Mouse (Mus musculus) midbrain, postnatal 0 days (tissue): Measurements from ENCODE around the gene Gpr62. TPM values are rescaled to one million over a fixed set of nuclear protein-coding genes. Genes with fewer than 3 reads are reported as not detected.

Experiments used
- ATAC-seq: fragments of 200-750 bp; cut with Nextera tagmentation; 2 replicates; pipeline ENCODE4 v1.8.0; 2017; ENCODE audit warnings: moderate number of reproducible peaks, mild to moderate bottlenecking, moderate TSS enrichment, moderate library complexity; ENCODE audit not compliant: low FRiP score
- DNase-seq: peaks from one replicate; pipeline ENCODE4 v3.0.0-alpha.2; 2015; ENCODE audit warnings: low spot score
- H3K27ac ChIP-seq: fragments of 300-500 bp; sonication (generic); 2 replicates; pipeline ENCODE4 v1.5.1; 2014; ENCODE audit warnings: low read depth, mild to moderate bottlenecking, low read length, mixed read lengths
- H3K27me3 ChIP-seq: fragments of 300-500 bp; sonication (generic); 2 replicates; pipeline ENCODE4 v1.6.1; 2014; ENCODE audit warnings: low read length, control low read depth, mixed read lengths; ENCODE audit not compliant: insufficient read depth
- H3K36me3 ChIP-seq: fragments of 300-500 bp; sonication (generic); 2 replicates; pipeline ENCODE4 v1.6.1; 2014; ENCODE audit warnings: low read length, control low read depth, mixed read lengths; ENCODE audit not compliant: insufficient read depth
- H3K4me1 ChIP-seq: fragments of 300-500 bp; sonication (generic); 2 replicates; pipeline ENCODE4 v1.6.1; 2014; ENCODE audit warnings: mild to moderate bottlenecking, control low read depth, antibody characterized with exemption, low read length, mixed read lengths; ENCODE audit not compliant: insufficient read depth
- H3K4me2 ChIP-seq: fragments of 300-500 bp; sonication (generic); 2 replicates; pipeline ENCODE4 v1.6.1; 2014; ENCODE audit warnings: low read depth, mild to moderate bottlenecking, low read length, mixed read lengths; ENCODE audit not compliant: poor library complexity, severe bottlenecking
- H3K4me3 ChIP-seq: fragments of 300-500 bp; sonication (generic); 2 replicates; pipeline ENCODE4 v1.5.1; 2014; ENCODE audit warnings: low read depth, mild to moderate bottlenecking, low read length, moderate library complexity
- H3K9ac ChIP-seq: fragments of 300-500 bp; sonication (generic); replicated peaks from 2 replicates; pipeline ENCODE4 v1.6.1; 2014; ENCODE audit warnings: mild to moderate bottlenecking, low read length, moderate library complexity, mixed read lengths; ENCODE audit not compliant: poor library complexity, severe bottlenecking
- H3K9me3 ChIP-seq: fragments of 300-500 bp; sonication (generic); 2 replicates; pipeline ENCODE4 v1.6.1; 2016; ENCODE audit warnings: low read length, control low read depth
- CTCF ChIP-seq: IDR thresholded peaks from 2 replicates; pipeline ENCODE4 v1.5.1; 2016; ENCODE audit warnings: antibody characterized with exemption, mild to moderate bottlenecking
- WGBS: fragments of 180-500 bp; shearing (Covaris S2); extraction: QIAGEN DNeasy Blood & Tissue Kit; methylation state at CpG from one replicate; pipeline ENCODE4 v1.1.7; 2014; 5-methylcytosine and 5-hydroxymethylcytosine counted together
- polyA plus RNA-seq: library from polyadenylated mRNA; unstranded; fragments of >200 nt; fragmentation: Nextera tagmentation; extraction: Ambion mirVana; gene quantifications from 2 replicates; pipeline ENCODE4 v1.2.1, GENCODE M21; 2015
- total RNA-seq: library from RNA; depleted of rRNA; stranded (reverse); fragments of >200 nt; gene quantifications from 2 replicates; pipeline ENCODE4 v1.2.3, GENCODE M21; 2014; rRNA removed

Gpr62 gene
- total RNA-seq (1.8 and 2.2 TPM in 2 replicates), polyA plus RNA-seq (2.9 and 3.1 TPM in 2 replicates)

GRCm38 (mm10) chr9:106465571-106466200 is at the start of gene Gpr62:
Gpr62 (minus strand) TSS chr9:106465938.
- ATAC-seq: peak; percentile 57
- peak within 1 kb of the TSS; percentile 94 for H3K4me2 ChIP-seq
- 23% methylated on average over 26 of the region's 26 CpGs for WGBS
- no peaks in the 10 kb centered on the region for H3K9me3 ChIP-seq
- TF ChIP-seq CTCF: no peak
- H3K27me3 ChIP-seq: no peaks in the 10 kb centered on the region
- H3K27ac ChIP-seq: peak within 1 kb of the TSS; percentile 89
- peak within 1 kb of the TSS; percentile 89 for H3K9ac ChIP-seq
- no peaks in the 10 kb centered on the region; the same call in 1 of the 2 replicates for H3K4me1 ChIP-seq
- DNase-seq: peak; percentile 88
- peak within 1 kb of the TSS; percentile 52 for H3K4me3 ChIP-seq
- H3K36me3 ChIP-seq: peaks cover 27% of the 10 kb centered on the region

GRCm38 (mm10) chr9:106514273-106514672 is 48.5 kb upstream of the Gpr62 start, which contains the start of gene Iqcf5:
Iqcf5 (plus strand) TSS chr9:106514573.
- H3K9me3 ChIP-seq: no peaks in the 10 kb centered on the region
- DNase-seq (no peak), ATAC-seq (no peak)
- H3K27ac ChIP-seq: no peak within 1 kb of the TSS
- H3K4me1 ChIP-seq: no peaks in the 10 kb centered on the region
- H3K4me3 ChIP-seq: no peak within 1 kb of the TSS
- H3K27me3 ChIP-seq: no peaks in the 10 kb centered on the region
- no peak within 1 kb of the TSS for H3K4me2 ChIP-seq
- WGBS: 83% methylated on average over 4 of the region's 4 CpGs
- no peaks in the 10 kb centered on the region for H3K36me3 ChIP-seq
- TF ChIP-seq CTCF: no peak
- no peak within 1 kb of the TSS for H3K9ac ChIP-seq

GRCm38 (mm10) chr9:106513566-106513965 is 47.8 kb upstream of the Gpr62 start:
- no peak for ATAC-seq
- H3K4me3 ChIP-seq: no peak overlapping the region
- no peak for TF ChIP-seq CTCF
- H3K4me2 ChIP-seq: no peak overlapping the region
- 84% methylated on average over 6 of the region's 6 CpGs for WGBS
- no peaks in the 10 kb centered on the region for H3K9me3 ChIP-seq
- H3K27me3 ChIP-seq: no peaks in the 10 kb centered on the region
- H3K4me1 ChIP-seq: no peaks in the 10 kb centered on the region
- no peaks in the 10 kb centered on the region for H3K36me3 ChIP-seq
- H3K27ac ChIP-seq: no peak overlapping the region
- no peak for DNase-seq
- H3K9ac ChIP-seq: no peak overlapping the region

- DNase-seq: peak; percentile 8
- no peak for TF ChIP-seq CTCF
- H3K4me2 ChIP-seq: no peak overlapping the region
- no peaks in the 10 kb centered on the region for H3K27me3 ChIP-seq
- no peak overlapping the region for H3K9ac ChIP-seq
- ATAC-seq: no peak
- H3K9me3 ChIP-seq: no peaks in the 10 kb centered on the region
- no peak overlapping the region for H3K4me3 ChIP-seq
- H3K4me1 ChIP-seq: no peaks in the 10 kb centered on the region
- WGBS: 69% methylated on average over 13 of the region's 13 CpGs
- H3K36me3 ChIP-seq: no peaks in the 10 kb centered on the region
- H3K27ac ChIP-seq: no peak overlapping the region
Observed at GRCm38 (mm10) chr9:106512729-106513450, 47.2 kb upstream of the Gpr62 start.

- no peak overlapping the region for H3K27ac ChIP-seq
- no peaks in the 10 kb centered on the region for H3K27me3 ChIP-seq
- no peak for DNase-seq
- H3K36me3 ChIP-seq: no peaks in the 10 kb centered on the region
- TF ChIP-seq CTCF: no peak
- no peaks in the 10 kb centered on the region for H3K4me1 ChIP-seq
- 94% methylated on average over 10 of the region's 10 CpGs for WGBS
- H3K4me2 ChIP-seq: no peak overlapping the region
- no peaks in the 10 kb centered on the region for H3K9me3 ChIP-seq
- no peak overlapping the region for H3K9ac ChIP-seq
- no peak overlapping the region for H3K4me3 ChIP-seq
- ATAC-seq: no peak
Observed at GRCm38 (mm10) chr9:106509356-106509755, 43.6 kb upstream of the Gpr62 start.

- 76% methylated on average over 6 of the region's 6 CpGs for WGBS
- ATAC-seq: no peak
Observed at GRCm38 (mm10) chr9:106504246-106504645, 38.5 kb upstream of the Gpr62 start.

More at GRCm38 (mm10) chr9:106504246-106504645, 38.5 kb upstream of the Gpr62 start:
- Histone ChIP-seq H3K4me1 (no peaks in the 10 kb centered on the region), H3K9me3 (no peaks in the 10 kb centered on the region), H3K36me3 (no peaks in the 10 kb centered on the region), H3K4me3 (no peak overlapping the region), H3K9ac (no peak overlapping the region), H3K27me3 (no peaks in the 10 kb centered on the region), H3K27ac (no peak overlapping the region), H3K4me2 (no peak overlapping the region)
- TF ChIP-seq CTCF: no peak
- no peak for DNase-seq
